Mouse (Mus musculus): ENCODE measurements around the gene Adgrg3.

DNA sequence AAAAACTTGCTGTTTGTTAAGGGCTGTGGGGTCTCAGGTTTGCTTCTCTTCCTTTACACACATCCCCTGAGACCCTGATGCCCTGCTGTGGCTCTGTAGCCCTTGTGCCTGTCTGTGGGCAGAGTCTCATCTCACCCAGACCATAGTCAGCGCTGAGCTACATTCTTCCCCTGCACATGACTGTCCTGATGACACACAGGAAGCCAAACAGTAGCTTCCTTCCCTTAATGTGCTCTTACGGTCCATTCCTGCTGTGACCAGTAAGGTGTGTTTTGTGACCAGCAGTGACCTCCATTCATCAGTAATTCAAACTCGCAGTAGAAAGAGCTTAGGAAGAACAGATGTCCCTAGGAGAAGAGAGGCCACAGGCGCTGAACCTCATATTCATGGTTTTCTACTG, 6.9 kb downstream of the Adgrg3 start:
- TF ChIP-seq POLR2A (IDR thresholded peaks at IDR 0.05; ENCODE audit: low read depth, low read length): no peak
- TF ChIP-seq CTCF (IDR thresholded peaks at IDR 0.05; ENCODE audit: extremely low read depth, insufficient read depth, insufficient read length, insufficient replicate concordance): no peak

Data from spleen, adult 2 months (tissue).